23 mouse cellular contexts compared by ENCODE assay signal in the genomic region with DNA sequence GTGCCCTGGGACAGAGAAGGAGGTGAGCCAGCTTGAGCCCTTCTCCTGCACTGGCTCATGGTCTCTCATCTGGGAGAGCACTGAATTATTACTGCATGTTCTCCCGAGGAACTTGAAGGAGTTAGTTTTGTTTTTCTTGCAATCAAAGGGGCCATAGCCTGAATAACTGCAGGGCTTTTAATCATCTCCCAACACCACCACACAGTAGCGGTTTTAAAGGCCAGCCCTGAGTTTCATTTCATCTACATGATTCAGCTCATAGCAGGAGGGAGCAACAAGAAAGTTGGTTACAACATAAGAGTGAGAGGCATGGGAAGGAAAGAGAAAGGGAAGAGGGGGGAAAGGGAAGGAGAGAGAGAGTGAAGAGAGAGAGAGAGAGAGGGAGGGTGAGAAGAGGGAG. TPM values are rescaled to one million over a fixed set of nuclear protein-coding genes. Genes with fewer than 3 reads are reported as not detected.
"Had no signal": no experiment of that assay in that cellular context is flagged by ENCODE, and none has a peak within 500 bp of the region (broad histone marks: within the 10 kb centered on the region; RNA-seq: fewer than 3 reads in every experiment).

No protein-coding gene starts in this region.

- H3K36me3 ChIP-seq: kidney, embryonic 15.5 days; limb, embryonic 12.5 days; limb, embryonic 15.5 days; liver, embryonic 12.5 days; liver, embryonic 15.5 days; lung, embryonic 15.5 days; midbrain, embryonic 12.5 days; midbrain, embryonic 15.5 days; neural tube, embryonic 13.5 days; stomach, embryonic 15.5 days had no signal

- H3K27me3 ChIP-seq: limb, embryonic 12.5 days; limb, embryonic 15.5 days; liver, embryonic 12.5 days; liver, embryonic 15.5 days; lung, embryonic 15.5 days; midbrain, embryonic 12.5 days; midbrain, embryonic 15.5 days; neural tube, embryonic 13.5 days; stomach, embryonic 15.5 days had no signal

- ATAC-seq: liver, embryonic 12.5 days; midbrain, embryonic 15.5 days had no signal

- H3K9me3 ChIP-seq: kidney, embryonic 15.5 days; limb, embryonic 12.5 days; limb, embryonic 15.5 days; liver, embryonic 12.5 days; liver, embryonic 15.5 days; lung, embryonic 15.5 days; midbrain, embryonic 12.5 days; midbrain, embryonic 15.5 days; neural tube, embryonic 13.5 days; stomach, embryonic 15.5 days had no signal

- H3K4me1 ChIP-seq: limb, embryonic 12.5 days; liver, embryonic 12.5 days; liver, embryonic 15.5 days; midbrain, embryonic 12.5 days; midbrain, embryonic 15.5 days; neural tube, embryonic 13.5 days had no signal

- DNase-seq: kidney, adult 11 months; kidney, adult 8-10 months; kidney, postnatal 25 days; left cerebral cortex, postnatal 4 days; lung, adult 18-20 months; retina, postnatal 1 day; right cerebral cortex, postnatal 25 days; spleen, adult 18-20 months; thymus, adult 2 months; thymus, postnatal 14 days; thymus, postnatal 4 days had no signal

- H3K4me2 ChIP-seq: kidney, embryonic 15.5 days; limb, embryonic 12.5 days; limb, embryonic 15.5 days; liver, embryonic 12.5 days; liver, embryonic 15.5 days; lung, embryonic 15.5 days; midbrain, embryonic 12.5 days; midbrain, embryonic 15.5 days; neural tube, embryonic 13.5 days; stomach, embryonic 15.5 days had no signal

- H3K4me3 ChIP-seq: kidney, embryonic 15.5 days; limb, embryonic 12.5 days; limb, embryonic 15.5 days; liver, embryonic 12.5 days; liver, embryonic 15.5 days; lung, embryonic 15.5 days; midbrain, embryonic 12.5 days; midbrain, embryonic 15.5 days; myocyte; neural tube, embryonic 13.5 days; stomach, embryonic 15.5 days had no signal

- H3K9ac ChIP-seq: kidney, embryonic 15.5 days; limb, embryonic 12.5 days; limb, embryonic 15.5 days; liver, embryonic 12.5 days; liver, embryonic 15.5 days; lung, embryonic 15.5 days; midbrain, embryonic 12.5 days; midbrain, embryonic 15.5 days; neural tube, embryonic 13.5 days; stomach, embryonic 15.5 days had no signal

- H3K27ac ChIP-seq: kidney, embryonic 15.5 days; limb, embryonic 12.5 days; limb, embryonic 15.5 days; liver, embryonic 12.5 days; liver, embryonic 15.5 days; lung, embryonic 15.5 days; macrophage; midbrain, embryonic 12.5 days; midbrain, embryonic 15.5 days; neural tube, embryonic 13.5 days; stomach, embryonic 15.5 days had no signal

RNA-seq across cellular contexts. Expression of a gene that starts 31.3 kb away (rescaled TPM):
- polyA plus RNA-seq: macrophage had no signal
